Mouse (Mus musculus) layer of hippocampus, postnatal 36 days (tissue): ENCODE measurements around the gene Prkg2. TPM values are rescaled to one million over a fixed set of nuclear protein-coding genes. Genes with fewer than 3 reads are reported as not detected.

Experiments
- DNase-seq, 2 experiments: peaks; one replicate each; pipeline ENCODE4 v3.0.0; 2022
- total RNA-seq, 2 experiments: library from RNA; stranded (reverse); gene quantifications; 2 replicates each; pipeline ENCODE4 v1.2.3; 2021

Gene Prkg2
- total RNA-seq, 2 experiments from 2014 or later, result 2.1 to 3.9 TPM

GRCm38 (mm10) chr5:98897946-98898345, 139.2 kb downstream of the Prkg2 start:
- no peak for DNase-seq

- no peak for DNase-seq
Observed at GRCm38 (mm10) chr5:98894281-98894680, 142.9 kb downstream of the Prkg2 start.

GRCm38 (mm10) chr5:98890544-98891050, 146.6 kb downstream of the Prkg2 start:
- no peak for DNase-seq

GRCm38 (mm10) chr5:98882096-98882495, 155.1 kb downstream of the Prkg2 start:
- DNase-seq, result no peak

Other genes starting within 250 kb of the Prkg2 start
- 1 to 10 TPM; 2.8 to 3.3 TPM for gene Bmp3, start 182.9 kb downstream of the Prkg2 start, total RNA-seq